Mouse (Mus musculus): ENCODE data around the gene Evi2. TPM values are rescaled to one million over a fixed set of nuclear protein-coding genes. Genes with fewer than 3 reads are reported as not detected.

Evi2 gene
- total and polyA plus RNA-seq, 3 experiments, result 1.2 to 6.2 (median 2.8) TPM

GRCm38 (mm10) chr11:79528601-79529000 is 1.8 kb downstream of the Evi2 start (continued):
- TF ChIP-seq JUND (conservative IDR thresholded peaks at IDR 0.05; ENCODE audit: low read depth, low read length) (no peak), PAX5 (IDR thresholded peaks at IDR 0.05; ENCODE audit: low read length) (no peak), USF2 (conservative IDR thresholded peaks at IDR 0.05; ENCODE audit: low read depth, low read length) (no peak), MXI1 (IDR thresholded peaks at IDR 0.05; ENCODE audit: low read depth, low read length) (no peak; the same call in 1 of the 2 replicates), GABPA (IDR thresholded peaks at IDR 0.05; ENCODE audit: insufficient replicate concordance, low read depth, low read length) (no peak), E2F4 (IDR thresholded peaks at IDR 0.05; ENCODE audit: insufficient replicate concordance, low read depth, low read length) (no peak), HCFC1 (IDR thresholded peaks at IDR 0.05; ENCODE audit: low read depth, low read length) (no peak), MAX (IDR thresholded peaks at IDR 0.05; ENCODE audit: low read length) (no peak), CHD2 (IDR thresholded peaks at IDR 0.05; ENCODE audit: low read length) (no peak), RCOR1 (conservative IDR thresholded peaks at IDR 0.05; ENCODE audit: low read depth, low read length) (no peak), TBP (conservative IDR thresholded peaks at IDR 0.05; ENCODE audit: low read depth, low read length) (peak; percentile 60; the same call in 1 of the 2 replicates), IRF4 (IDR thresholded peaks at IDR 0.05; ENCODE audit: low read depth, low read length) (no peak; the same call in 1 of the 2 replicates)

- dilution Hi-C loops (cut with MboI; ENCODE audit: extremely low pct_ligation_motif_present, extremely low pct_unique_long_range_greater_than_20kb, low sequenced_read_pairs) (no loop called here), in situ Hi-C loops (cut with MboI; ENCODE audit: low pct_ligation_motif_present, low pct_unique_long_range_greater_than_20kb, low sequenced_read_pairs) (no loop called here)
- peak overlapping the region; percentile 65 to 89 (median 78) for H3K4me3 ChIP-seq (replicated peaks in 1 of 3; ENCODE audit: low read depth in 2 of 3, low read length in 2 of 3, poor library complexity in 1 of 3)
- no peaks in the 10 kb centered on the region for H3K27me3 ChIP-seq (replicated peaks)
- H3K4me1 ChIP-seq (ENCODE audit: control insufficient read depth in 1 of 2, insufficient read depth in 2 of 2), result peaks cover 24 to 62% of the 10 kb centered on the region in 2 experiments
- peak overlapping the region; percentile 82 for H3K4me2 ChIP-seq (ENCODE audit: insufficient read depth, low read depth, poor library complexity, severe bottlenecking)
- no peaks in the 10 kb centered on the region for H3K9me3 ChIP-seq (replicated peaks; ENCODE audit: low read length)
- no peak for TF ChIP-seq CHD2 (IDR thresholded peaks at IDR 0.05; ENCODE audit: low read length)
- no peak for TF ChIP-seq HCFC1 (IDR thresholded peaks at IDR 0.05; ENCODE audit: low read depth, low read length)
- TF ChIP-seq IRF4 (IDR thresholded peaks at IDR 0.05; ENCODE audit: low read depth, low read length), result no peak
- TF ChIP-seq ZMIZ1 (IDR thresholded peaks at IDR 0.05; ENCODE audit: low read depth, low read length), result no peak; the same call in 1 of the 2 replicates
- TF ChIP-seq TCF12 (IDR thresholded peaks at IDR 0.05; ENCODE audit: low read depth, low read length), result 0 out of 2 replicates have a peak, but pooled peaks have one; percentile 33
- no peak for TF ChIP-seq UBTF (IDR thresholded peaks at IDR 0.05; ENCODE audit: low read depth, low read length)
- TF ChIP-seq MAX (IDR thresholded peaks at IDR 0.05; ENCODE audit: low read length), result peak; percentile 17; the same call in 1 of the 2 replicates
- TF ChIP-seq POLR2AphosphoS2 (IDR thresholded peaks at IDR 0.05; ENCODE audit: low read depth, low read length), result no peak
- TF ChIP-seq ZC3H11A (IDR thresholded peaks at IDR 0.05; ENCODE audit: low read depth, low read length), result no peak
- TF ChIP-seq KAT2A (IDR thresholded peaks at IDR 0.05; ENCODE audit: insufficient replicate concordance, low read length), result no peak
- H3K27ac ChIP-seq (ENCODE audit: insufficient read depth, low read depth), result peak overlapping the region; percentile 97
- peaks cover 34% of the 10 kb centered on the region for H3K79me2 ChIP-seq (replicated peaks; ENCODE audit: control insufficient read depth, extremely low read depth, insufficient read depth, poor library complexity, severe bottlenecking)
- H3K9ac ChIP-seq (ENCODE audit: insufficient read depth, low read depth), result peak overlapping the region; percentile 99
- DNase-seq (ENCODE audit: extremely low read depth), result peak; percentile 78
- H3K36me3 ChIP-seq (replicated peaks in 1 of 2; ENCODE audit: control insufficient read depth in 1 of 2, insufficient read depth in 1 of 2, low read length in 1 of 2), result peaks cover 18 to 36% of the 10 kb centered on the region in 2 experiments
Measured at GRCm38 (mm10) chr11:79527739-79528384, 2.5 kb downstream of the Evi2 start.

All from CH12.LX (cell line).